Mouse (Mus musculus) kidney, postnatal 36 days (tissue): ENCODE data around the gene Tbce.

Experiments
- DNase-seq, 2 experiments: peaks; one replicate each; pipeline ENCODE4 v3.0.0; 2021 to 2022; ENCODE audit warnings: mixed read lengths in 2 of 2

The Tbce gene

DNA sequence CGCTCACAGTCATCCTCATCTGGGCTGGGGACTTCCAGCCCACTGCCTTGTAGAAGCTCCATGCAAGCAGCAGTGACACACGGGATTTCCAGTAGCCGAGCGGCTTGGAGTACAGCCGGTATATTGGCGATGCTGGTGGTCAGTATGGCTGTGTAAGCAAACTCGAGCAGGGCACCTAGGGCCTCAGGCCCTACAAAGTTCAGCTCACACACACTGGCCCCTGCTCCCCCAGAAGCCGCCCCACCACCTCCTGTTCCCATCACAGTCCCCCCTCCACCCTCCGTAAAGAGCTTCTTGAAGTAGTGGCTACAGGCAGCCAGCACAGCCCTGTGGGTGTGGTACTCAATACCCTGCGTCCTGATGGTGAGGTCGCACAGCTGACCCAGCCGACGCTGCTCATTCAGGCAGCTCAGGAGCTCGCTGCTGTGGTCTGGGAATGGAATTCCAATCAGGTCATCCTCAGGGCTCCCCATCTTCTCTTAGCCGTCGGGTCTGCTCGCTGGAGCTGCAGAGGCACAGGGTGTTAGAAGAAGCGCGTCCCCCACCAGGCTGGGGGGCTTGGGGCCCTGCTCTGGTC is 74.0 kb downstream of the Tbce start:
- no peak for DNase-seq

DNA sequence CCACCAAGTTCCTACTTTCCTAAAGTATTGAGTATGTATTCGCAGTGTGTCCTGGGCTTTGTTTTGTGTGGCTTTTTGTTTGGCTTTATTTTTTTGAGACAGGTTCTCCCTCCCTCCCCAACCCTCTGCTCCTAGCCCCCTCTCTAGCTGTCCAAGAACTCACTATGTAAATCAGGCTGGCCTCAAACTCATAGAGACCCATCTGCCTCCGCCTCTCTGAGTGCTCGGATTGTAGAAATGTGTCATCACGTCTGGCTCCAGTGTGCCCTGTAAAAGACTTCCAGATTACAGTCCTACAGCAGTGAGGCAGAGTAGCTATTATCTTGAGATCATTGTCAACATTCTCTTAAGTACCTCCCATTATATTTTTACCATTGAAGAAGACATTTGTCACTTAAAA is 78.4 kb downstream of the Tbce start:
- DNase-seq, result no peak

DNA sequence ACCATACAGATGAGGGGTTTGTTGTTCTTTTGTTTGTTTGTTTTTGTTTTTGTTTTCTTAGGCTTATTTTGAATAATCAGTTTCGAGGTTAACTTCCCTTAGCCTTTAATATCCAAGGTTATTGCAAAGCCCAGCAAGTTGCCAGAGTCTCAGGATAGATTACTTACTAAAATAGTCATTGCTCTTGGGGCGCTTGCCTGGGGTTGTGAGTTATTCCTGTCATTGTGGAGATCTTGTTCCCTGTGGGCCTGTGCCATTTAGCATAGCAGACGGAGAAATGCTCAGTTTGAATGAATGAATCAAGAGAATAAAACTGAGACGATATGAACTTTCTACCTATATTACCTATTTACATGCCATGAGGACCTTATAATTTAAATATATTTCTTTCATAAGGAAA is 79.2 kb downstream of the Tbce start:
- no peak for DNase-seq

DNA sequence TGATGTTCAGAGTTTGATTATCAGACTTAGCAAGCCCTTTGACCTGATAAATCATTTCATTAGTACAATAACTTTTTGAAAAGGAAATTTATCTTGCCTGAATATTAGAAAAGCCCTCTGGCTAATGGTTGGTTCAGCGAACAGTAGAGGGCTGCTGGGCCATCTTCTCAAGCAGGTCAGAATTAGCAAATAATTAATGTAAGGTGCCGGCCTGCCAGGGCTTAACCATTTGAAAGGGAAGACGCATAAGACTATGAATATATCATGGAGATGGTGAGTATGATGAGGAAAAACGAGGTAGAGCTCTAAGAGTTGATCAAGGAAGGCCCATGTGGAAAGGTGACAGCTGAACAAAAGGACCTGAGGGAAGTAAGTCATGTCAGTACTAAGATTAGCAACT is 82.8 kb downstream of the Tbce start:
- peak; percentile 46 to 56 for DNase-seq

DNA sequence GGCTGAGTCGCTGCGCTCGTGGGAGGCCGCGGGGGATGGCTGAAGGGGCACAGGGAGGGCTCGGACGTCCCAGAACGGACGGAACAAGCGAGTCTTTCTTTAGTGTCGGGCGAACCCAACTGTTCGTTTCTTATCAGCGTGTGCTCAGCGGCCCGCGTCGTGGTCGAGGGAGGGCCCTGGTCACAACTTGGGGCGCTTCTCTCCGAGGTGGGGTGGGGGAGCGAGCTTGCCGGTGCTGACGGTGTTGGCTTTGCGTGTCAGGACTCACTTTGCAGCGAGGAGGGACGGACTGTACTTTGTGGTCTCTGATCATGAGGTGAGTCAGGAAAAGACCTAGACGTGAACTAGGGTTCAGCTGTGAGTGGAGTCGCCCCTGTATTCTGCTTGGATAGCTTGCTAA is 84.5 kb downstream of the Tbce start:
- peak; percentile 26 to 53 for DNase-seq

DNA sequence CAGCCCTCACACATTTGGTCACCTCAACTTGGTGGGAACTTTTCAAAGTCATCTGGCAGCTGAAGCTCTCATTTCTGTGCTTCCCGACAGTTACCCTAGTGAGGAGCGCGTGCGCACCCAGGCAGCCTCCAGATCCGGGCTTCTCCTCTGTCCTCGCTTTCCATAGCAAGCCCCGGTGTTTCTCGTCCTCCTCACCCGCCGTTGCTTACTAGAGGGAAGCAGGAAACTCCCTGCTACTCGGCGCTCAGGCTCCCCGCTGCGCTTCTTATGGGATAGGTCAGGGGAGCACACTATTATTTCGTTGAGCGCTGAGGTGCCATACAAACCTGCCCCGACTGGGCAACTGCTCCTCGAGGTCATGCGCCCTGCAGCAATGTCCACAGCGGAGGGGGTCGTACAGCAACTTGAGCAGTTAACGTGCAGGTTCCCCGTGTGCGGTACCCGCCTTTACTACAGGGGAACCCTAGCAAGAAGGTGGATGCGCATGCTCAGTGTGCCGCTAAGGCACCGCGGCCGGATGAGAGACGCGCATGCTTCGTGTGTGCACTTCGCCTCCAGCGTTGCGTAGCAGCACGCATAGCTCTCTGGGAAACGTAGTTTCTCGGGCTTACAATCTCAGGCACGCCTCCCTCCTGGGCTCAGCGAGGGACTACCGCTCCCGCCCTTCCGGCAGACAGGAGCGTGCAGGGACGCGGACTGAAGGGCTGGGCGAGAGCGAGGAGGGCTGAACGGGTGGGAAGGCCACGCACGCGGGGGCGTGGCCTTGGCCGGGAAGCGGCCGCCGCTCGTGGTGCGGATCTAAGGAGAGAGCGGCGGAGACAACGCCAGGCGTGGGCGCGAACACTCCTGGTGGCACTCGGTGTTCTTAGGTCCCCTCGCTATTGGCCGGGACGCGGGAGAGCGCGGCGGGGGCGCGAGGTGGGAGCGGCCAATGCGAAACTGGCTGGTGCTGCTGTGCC is 85.3 kb downstream of the Tbce start, which contains the start of gene B3galnt2:
Gene B3galnt2, plus strand, starts transcription at position 596 of the 959 bp plus-strand sequence.
- DNase-seq, result peak; percentile 97 to 99
